In the genomic region with DNA sequence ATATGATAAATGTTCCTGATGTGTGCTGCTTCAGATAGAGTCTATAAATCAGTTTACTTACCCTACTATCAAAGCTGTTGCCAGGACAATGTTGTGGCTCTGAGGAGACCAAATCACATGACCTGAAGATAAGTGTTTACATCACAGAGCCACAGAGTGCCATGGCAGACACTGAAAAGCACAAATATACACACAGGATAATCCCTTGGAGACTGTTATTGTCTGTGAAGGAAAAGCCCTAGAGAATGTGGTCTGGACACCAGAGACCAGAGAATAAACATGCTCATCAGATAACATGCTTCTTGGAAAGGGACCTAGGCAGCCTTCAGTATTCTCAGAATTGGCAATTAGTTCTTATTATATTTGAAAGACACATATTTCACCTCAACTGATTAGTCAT, we compare ENCODE assay signal across 10 mouse cellular contexts.
DNase-seq lines count a peak whose midpoint lies in the region; ATAC-seq lines count a peak whose summit lies in the region.
"Had no signal": no experiment of that assay in that cellular context is flagged by ENCODE, and none has a peak within 500 bp of the region (broad histone marks: within the 10 kb centered on the region; RNA-seq: fewer than 3 reads in every experiment).

No protein-coding gene starts in this region.

- H3K27me3 ChIP-seq in heart, embryonic 14.5 days (ENCODE audit: control insufficient read depth, insufficient read depth, low read length) = no peaks in the 10 kb centered on the region
- H3K27me3 ChIP-seq in embryonic facial prominence, embryonic 15.5 days = no peaks in the 10 kb centered on the region
- H3K27me3 ChIP-seq: embryonic facial prominence, embryonic 12.5 days had no signal

- H3K36me3 ChIP-seq in heart, embryonic 14.5 days (ENCODE audit: control insufficient read depth, insufficient read depth, low read length) = no peaks in the 10 kb centered on the region
- no peaks in the 10 kb centered on the region for H3K36me3 ChIP-seq in embryonic facial prominence, embryonic 15.5 days
- H3K36me3 ChIP-seq: embryonic facial prominence, embryonic 12.5 days; midbrain, embryonic 10.5 days had no signal

- peaks cover 0 to 2% of the 10 kb centered on the region in 2 experiments; a peak in 1 of 4 replicates for H3K4me1 ChIP-seq in heart, embryonic 14.5 days (ENCODE audit: control insufficient read depth in 2 of 2, insufficient read depth in 2 of 2, low read length in 2 of 2)
- 0 out of 2 replicates have a peak, but pooled peaks cover 9% of the 10 kb centered on the region for H3K4me1 ChIP-seq in embryonic facial prominence, embryonic 15.5 days
- H3K4me1 ChIP-seq: midbrain, embryonic 10.5 days had no signal

- peak overlapping the region; percentile 53 for H3K4me2 ChIP-seq in heart, embryonic 14.5 days (ENCODE audit: low read length)
- peak overlapping the region; percentile 34; the same call in 1 of the 2 replicates for H3K4me2 ChIP-seq in embryonic facial prominence, embryonic 15.5 days (replicated peaks)
- H3K4me2 ChIP-seq: embryonic facial prominence, embryonic 12.5 days had no signal

- H3K27ac ChIP-seq in heart, embryonic 14.5 days (replicated peaks in 1 of 2; ENCODE audit: control insufficient read depth in 1 of 2, insufficient read depth in 1 of 2, low read depth in 2 of 2, low read length in 2 of 2) = no peak overlapping the region
- H3K27ac ChIP-seq in embryonic facial prominence, embryonic 15.5 days (replicated peaks) = no peak overlapping the region; the same call in 1 of the 2 replicates
- H3K27ac ChIP-seq: embryonic facial prominence, embryonic 12.5 days; midbrain, embryonic 10.5 days had no signal

- no peak overlapping the region for H3K4me3 ChIP-seq in heart, embryonic 14.5 days (ENCODE audit: control insufficient read depth in 1 of 2, insufficient read depth in 1 of 2, low read depth in 1 of 2, low read length in 2 of 2)
- H3K4me3 ChIP-seq in embryonic facial prominence, embryonic 15.5 days (replicated peaks) = no peak overlapping the region
- H3K4me3 ChIP-seq: embryonic facial prominence, embryonic 12.5 days; midbrain, embryonic 10.5 days had no signal

- no peaks in the 10 kb centered on the region for H3K9me3 ChIP-seq in heart, embryonic 14.5 days (ENCODE audit: control insufficient read depth, low read length)
- H3K9me3 ChIP-seq in embryonic facial prominence, embryonic 15.5 days (replicated peaks) = no peaks in the 10 kb centered on the region
- H3K9me3 ChIP-seq: embryonic facial prominence, embryonic 12.5 days; midbrain, embryonic 10.5 days had no signal

- no peak for DNase-seq in heart, postnatal 25 days (ENCODE audit: low spot score)
- peak; percentile 55 for DNase-seq in CD4-positive, CD25-positive, alpha-beta regulatory T cell, adult 2 months (ENCODE audit: low read depth, low spot score)
- DNase-seq in lung, postnatal 36 days = peak; percentile 62
- no peak for DNase-seq in thymus, postnatal 36 days
- DNase-seq in right cerebral cortex, adult 18-20 months = no peak
- DNase-seq in layer of hippocampus, postnatal 25 days (ENCODE audit: extremely low spot score in 1 of 2, low spot score in 1 of 2) = no peak

- intact Hi-C loops in heart, postnatal 25 days (cut with DNase I) = loop anchor here (2.0 to 10.0 kb wide), 2 partner anchors 146 to 760 kb away; partner anchors contain the start of gene Klf6

- no peak for ATAC-seq in heart, embryonic 14.5 days (ENCODE audit: insufficient number of reproducible peaks, insufficient read depth, low FRiP score, low read depth)
- ATAC-seq in embryonic facial prominence, embryonic 15.5 days (ENCODE audit: insufficient number of reproducible peaks, low FRiP score, low TSS enrichment, low read depth) = peak; percentile 54; the same call in 1 of the 2 replicates

- H3K9ac ChIP-seq in heart, embryonic 14.5 days (ENCODE audit: low read length) = no peak overlapping the region
- H3K9ac ChIP-seq in embryonic facial prominence, embryonic 15.5 days = no peak overlapping the region
- H3K9ac ChIP-seq: embryonic facial prominence, embryonic 12.5 days had no signal

Comparison
In these comparisons a context has a peak if more than half of its experiments do, and no peak if none do; other contexts are left out.
1. DNase-seq: peak in CD4-positive, CD25-positive, alpha-beta regulatory T cell, adult 2 months (single experiment) and lung, postnatal 36 days (single experiment); none in heart, postnatal 25 days (single experiment), thymus, postnatal 36 days (0 of 2), right cerebral cortex, adult 18-20 months (single experiment) and layer of hippocampus, postnatal 25 days (0 of 2).